Mouse (Mus musculus): ENCODE data around the gene Kif1b. TPM values are rescaled to one million over a fixed set of nuclear protein-coding genes. Genes with fewer than 3 reads are reported as not detected.

The Kif1b gene
- polyA plus RNA-seq (2012; rRNA removed) = 189 and 232 TPM in 2 replicates

DNA sequence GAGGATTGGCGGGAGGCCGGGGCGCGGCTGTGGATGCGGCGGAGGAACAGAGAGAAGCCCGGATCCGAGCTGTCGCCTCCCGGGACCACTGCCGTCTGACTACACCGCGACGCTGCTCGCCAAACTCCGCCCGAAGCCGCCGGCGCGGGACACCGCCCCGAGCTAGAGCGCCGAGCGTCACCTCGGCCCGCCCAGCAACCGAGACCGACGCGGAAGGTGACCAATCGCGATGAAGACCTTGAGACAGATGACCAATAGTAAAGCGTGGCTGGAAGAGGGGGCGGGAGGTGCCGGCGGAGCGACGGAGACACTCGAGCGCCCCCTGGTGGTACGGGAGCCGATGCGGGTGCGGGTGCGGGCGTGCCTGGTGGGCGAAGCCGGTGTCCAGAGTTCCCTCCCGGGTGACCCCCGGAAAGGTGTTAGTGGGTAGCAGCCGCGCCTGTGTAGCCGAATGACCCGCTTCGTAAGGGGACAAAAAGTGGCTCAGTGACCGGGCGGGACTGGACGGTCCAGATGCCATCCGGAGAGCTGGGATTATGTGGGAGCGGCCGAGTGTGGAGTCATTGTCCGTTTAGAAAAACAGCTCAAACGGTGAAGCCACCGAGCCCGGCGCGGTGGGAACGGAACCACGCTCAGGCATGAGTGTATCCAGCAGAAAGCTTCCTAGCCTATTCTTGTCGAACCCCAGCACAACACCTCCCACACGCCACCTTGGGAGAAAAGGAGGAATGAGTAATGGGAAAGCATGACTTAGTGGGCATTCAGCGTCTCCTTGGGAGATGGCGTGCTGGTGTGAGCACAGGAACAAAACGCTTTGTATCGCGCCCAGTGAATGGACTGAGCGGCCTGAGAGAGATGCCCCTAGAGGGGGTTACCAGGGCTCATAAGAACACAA is at the start of gene Kif1b:
Gene Kif1b, minus strand, starts transcription at position 98 of the 895 bp plus-strand sequence.
- peak; percentile 99 for DNase-seq (ENCODE audit: low read depth)
- TF ChIP-seq POLR2A (IDR thresholded peaks at IDR 0.05; ENCODE audit: borderline replicate concordance, extremely low read depth, insufficient read depth, insufficient read length, poor library complexity, severe bottlenecking) (peak; percentile 82), CTCF (IDR thresholded peaks at IDR 0.05; ENCODE audit: borderline replicate concordance, extremely low read depth, insufficient read depth, insufficient read length) (peak; percentile 96)

DNA sequence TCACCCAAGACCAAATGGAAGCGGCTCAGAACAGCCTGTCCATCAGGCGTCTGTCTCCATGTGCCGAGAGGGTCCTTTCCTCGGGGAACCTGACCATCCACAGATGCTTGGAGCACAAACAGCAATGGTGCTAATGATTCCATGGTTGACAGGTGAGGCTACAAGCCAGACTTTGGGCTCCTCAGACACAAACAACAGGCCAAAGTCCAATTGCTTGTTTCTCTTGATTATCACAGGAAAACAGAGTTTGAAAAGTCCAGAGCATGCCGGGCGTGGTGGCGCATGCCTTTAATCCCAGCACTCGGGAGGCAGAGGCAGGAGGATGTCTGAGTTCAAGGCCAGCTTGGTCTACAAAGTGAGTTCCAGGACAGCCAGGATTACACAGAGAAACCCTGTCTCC is 47.2 kb upstream of the Kif1b start:
- no peak for DNase-seq (ENCODE audit: low read depth)
- no peak for TF ChIP-seq CTCF (IDR thresholded peaks at IDR 0.05; ENCODE audit: borderline replicate concordance, extremely low read depth, insufficient read depth, insufficient read length)
- TF ChIP-seq POLR2A (IDR thresholded peaks at IDR 0.05; ENCODE audit: borderline replicate concordance, extremely low read depth, insufficient read depth, insufficient read length, poor library complexity, severe bottlenecking) = no peak

DNA sequence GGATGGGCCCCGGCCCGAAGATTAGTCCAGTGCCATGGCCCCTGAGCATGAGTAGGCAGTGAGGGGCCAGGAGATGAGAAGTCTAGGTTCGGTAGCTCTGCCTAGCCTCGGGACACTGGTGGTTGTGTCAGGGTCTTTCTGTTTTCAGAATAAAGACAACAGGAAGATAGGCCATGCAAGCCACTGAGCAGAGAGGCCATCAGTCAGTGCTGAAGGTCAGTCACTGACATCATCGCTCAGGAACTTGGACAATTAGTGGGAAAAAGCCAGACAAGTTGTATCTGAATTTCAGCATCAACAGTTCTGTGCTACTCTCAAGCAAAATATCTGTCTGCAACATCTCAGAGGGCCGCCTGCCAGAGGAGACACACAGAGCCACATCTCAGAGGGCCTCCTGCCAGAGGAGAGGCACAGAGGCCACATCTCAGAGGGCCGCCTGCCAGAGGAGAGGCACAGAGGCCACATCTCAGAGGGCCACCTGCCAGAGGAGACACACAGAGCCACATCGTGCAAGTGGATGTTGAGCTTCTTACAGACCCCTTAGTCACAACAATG is 44.2 kb upstream of the Kif1b start:
- no peak for DNase-seq (ENCODE audit: low read depth)
- TF ChIP-seq POLR2A (IDR thresholded peaks at IDR 0.05; ENCODE audit: borderline replicate concordance, extremely low read depth, insufficient read depth, insufficient read length, poor library complexity, severe bottlenecking) (no peak), CTCF (IDR thresholded peaks at IDR 0.05; ENCODE audit: borderline replicate concordance, extremely low read depth, insufficient read depth, insufficient read length) (no peak)

DNA sequence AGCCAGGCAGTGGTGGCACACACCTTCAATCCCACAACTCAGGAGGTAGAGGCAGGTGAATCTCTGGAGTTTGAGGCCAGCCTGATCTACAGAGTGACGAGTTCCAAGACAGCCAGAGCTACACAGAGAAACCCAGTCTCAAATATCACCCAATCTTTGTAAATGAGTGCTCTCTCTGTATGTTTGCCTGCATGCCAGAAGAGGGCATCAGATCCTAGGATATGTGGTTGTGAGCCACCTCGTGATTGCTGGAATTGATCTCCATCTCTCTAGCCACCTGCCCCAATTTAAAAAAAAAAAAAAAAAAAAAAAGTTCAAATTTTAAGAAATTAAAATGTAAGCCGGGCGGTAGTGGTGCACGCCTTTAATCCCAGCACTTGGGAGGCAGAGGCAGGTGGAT is 41.5 kb upstream of the Kif1b start:
- no peak for TF ChIP-seq POLR2A (IDR thresholded peaks at IDR 0.05; ENCODE audit: borderline replicate concordance, extremely low read depth, insufficient read depth, insufficient read length, poor library complexity, severe bottlenecking)
- TF ChIP-seq CTCF (IDR thresholded peaks at IDR 0.05; ENCODE audit: borderline replicate concordance, extremely low read depth, insufficient read depth, insufficient read length) = peak; percentile 42; the same call in 1 of the 2 replicates
- DNase-seq (ENCODE audit: low read depth) = peak; percentile 44

DNA sequence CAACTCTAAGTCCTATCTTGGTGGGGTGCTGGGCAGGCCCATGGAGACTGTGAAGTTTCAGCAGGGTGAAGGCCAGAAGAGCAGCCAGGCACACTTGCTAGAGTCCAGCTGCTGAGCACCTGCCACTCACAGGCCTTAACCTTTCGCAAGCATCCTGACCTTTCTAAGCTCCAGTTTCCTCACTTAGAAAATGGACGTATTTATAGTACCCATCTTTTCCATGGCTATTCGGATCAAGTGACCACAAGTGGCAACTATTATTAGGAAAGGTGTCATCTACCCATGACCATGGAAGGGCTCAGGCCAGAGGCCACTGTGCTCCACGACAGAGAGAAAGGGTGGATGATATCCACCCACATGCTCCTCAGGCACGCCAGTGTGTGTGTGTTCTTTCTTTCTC is 38.4 kb upstream of the Kif1b start:
- DNase-seq (ENCODE audit: low read depth) = no peak
- TF ChIP-seq CTCF (IDR thresholded peaks at IDR 0.05; ENCODE audit: borderline replicate concordance, extremely low read depth, insufficient read depth, insufficient read length) (no peak), POLR2A (IDR thresholded peaks at IDR 0.05; ENCODE audit: borderline replicate concordance, extremely low read depth, insufficient read depth, insufficient read length, poor library complexity, severe bottlenecking) (no peak)

DNA sequence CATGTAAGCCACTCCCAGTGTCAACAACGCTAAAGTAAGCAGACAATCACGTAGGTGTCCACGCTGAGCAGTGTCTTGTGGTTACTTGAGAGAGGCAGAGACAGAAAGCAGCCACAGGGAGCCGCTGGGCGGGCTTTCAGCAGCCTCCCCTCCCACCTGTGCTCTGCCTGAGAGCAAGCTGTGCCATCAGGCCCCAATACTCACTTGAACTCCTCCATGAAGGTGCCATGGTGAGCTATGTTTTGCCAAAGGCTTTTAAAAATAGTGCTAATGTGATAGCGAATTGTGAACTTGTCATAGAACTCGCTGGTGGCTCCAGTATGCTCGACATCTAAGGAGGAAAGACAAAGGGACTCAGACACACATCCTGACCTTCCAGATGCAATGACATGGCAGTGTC is 36.8 kb upstream of the Kif1b start:
- DNase-seq (ENCODE audit: low read depth) = no peak
- no peak for TF ChIP-seq CTCF (IDR thresholded peaks at IDR 0.05; ENCODE audit: borderline replicate concordance, extremely low read depth, insufficient read depth, insufficient read length)
- TF ChIP-seq POLR2A (IDR thresholded peaks at IDR 0.05; ENCODE audit: borderline replicate concordance, extremely low read depth, insufficient read depth, insufficient read length, poor library complexity, severe bottlenecking) = no peak

DNA sequence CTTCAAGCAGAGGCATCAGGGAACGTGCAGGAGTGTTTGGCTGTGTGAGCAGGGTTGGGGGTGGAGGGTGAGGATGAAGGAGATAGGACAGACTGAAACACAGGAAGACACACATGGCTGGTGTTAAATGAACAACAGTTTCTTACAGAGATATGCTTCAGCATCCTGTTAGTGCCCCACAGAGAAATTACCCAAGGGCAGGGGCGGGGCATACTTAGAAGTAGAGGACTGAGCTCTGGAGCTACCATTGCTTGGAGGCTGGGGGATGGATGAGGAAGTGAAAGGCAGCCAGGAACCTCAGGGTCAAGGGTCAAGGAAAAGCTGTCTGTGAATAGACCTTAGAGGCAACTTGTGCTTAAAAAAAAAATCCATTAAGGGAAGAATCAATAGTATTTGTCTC is 33.2 kb upstream of the Kif1b start:
- no peak for DNase-seq (ENCODE audit: low read depth)
- TF ChIP-seq POLR2A (IDR thresholded peaks at IDR 0.05; ENCODE audit: borderline replicate concordance, extremely low read depth, insufficient read depth, insufficient read length, poor library complexity, severe bottlenecking) (no peak), CTCF (IDR thresholded peaks at IDR 0.05; ENCODE audit: borderline replicate concordance, extremely low read depth, insufficient read depth, insufficient read length) (no peak)

DNA sequence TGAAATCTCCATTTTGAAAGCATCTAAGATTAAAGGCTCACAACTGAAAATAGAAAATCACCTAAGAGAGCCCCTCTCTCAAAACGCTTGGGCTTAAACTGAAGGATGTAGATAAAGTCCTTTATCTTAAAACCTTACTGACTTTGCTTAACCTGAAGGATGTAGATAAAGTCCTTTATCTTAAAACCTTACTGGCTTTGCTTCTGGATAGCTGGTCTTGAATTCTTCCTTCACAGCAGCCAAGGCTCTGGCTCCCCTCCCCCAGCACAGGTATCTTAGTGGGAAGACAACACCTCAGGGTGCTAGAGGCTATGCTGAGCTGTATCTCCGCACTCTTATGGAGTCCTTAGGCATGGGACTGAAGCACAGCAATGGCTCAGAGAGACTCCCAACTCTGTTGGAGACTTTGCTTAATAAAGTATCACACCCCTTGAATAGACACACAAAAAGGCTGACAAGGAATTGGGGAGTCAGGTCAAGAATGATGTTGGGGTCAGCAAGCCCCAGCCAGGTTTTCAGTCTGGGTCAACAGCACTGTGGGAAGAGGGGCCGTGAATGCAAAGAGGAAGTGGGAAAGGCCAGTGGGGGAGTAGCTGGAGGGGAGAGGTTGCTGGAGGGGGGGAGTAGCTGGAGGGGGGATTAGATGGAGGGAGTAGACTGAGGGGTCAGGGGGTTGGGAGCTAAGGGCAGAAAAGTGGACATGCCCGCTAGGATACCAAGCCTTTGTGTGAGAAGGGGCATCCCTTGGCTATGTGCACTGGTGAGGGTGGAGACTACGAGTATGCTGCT is 32.1 kb upstream of the Kif1b start:
- TF ChIP-seq POLR2A (IDR thresholded peaks at IDR 0.05; ENCODE audit: borderline replicate concordance, extremely low read depth, insufficient read depth, insufficient read length, poor library complexity, severe bottlenecking) (no peak), CTCF (IDR thresholded peaks at IDR 0.05; ENCODE audit: borderline replicate concordance, extremely low read depth, insufficient read depth, insufficient read length) (no peak)
- DNase-seq (ENCODE audit: low read depth) = no peak

DNA sequence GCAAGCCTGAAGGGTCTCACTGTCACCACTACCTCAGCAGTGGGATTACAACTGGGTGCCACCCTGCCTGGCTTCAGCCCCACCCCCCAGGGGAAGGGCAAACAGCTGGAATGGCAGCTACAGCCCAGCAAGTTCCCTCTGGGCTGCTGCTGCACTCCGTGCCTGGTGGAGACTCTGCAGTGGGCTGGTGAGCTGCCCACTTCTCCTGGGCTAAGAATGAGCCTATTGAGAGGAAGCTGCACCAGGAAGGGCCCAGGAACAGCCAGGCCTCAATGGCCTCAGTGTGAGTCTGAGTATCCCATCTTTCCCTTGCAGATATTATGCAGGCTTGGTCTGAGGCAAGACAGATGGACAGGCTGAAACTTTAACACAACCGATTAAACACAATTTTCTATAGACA is 30.6 kb upstream of the Kif1b start:
- no peak for DNase-seq (ENCODE audit: low read depth)
- no peak for TF ChIP-seq CTCF (IDR thresholded peaks at IDR 0.05; ENCODE audit: borderline replicate concordance, extremely low read depth, insufficient read depth, insufficient read length)
- TF ChIP-seq POLR2A (IDR thresholded peaks at IDR 0.05; ENCODE audit: borderline replicate concordance, extremely low read depth, insufficient read depth, insufficient read length, poor library complexity, severe bottlenecking) = no peak

DNA sequence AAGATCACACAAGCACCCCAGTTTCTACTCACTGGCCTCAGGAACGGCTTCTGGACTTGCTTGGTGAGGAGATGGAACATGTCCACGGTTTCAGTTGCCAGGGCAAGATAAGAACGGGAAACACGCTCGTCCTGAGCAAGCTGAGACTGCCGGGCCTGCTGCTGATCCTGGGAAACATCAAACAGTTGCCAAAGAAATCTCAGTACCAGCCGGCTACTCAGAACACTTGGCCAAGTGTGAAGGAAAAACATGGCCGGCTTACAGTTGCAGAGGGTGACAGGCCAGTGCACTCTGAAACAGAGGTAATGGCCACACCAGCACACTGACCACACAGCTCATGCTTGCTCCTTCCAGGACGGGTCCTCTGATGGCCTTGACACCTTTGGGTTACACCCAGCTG is 29.9 kb upstream of the Kif1b start:
- DNase-seq (ENCODE audit: low read depth) = no peak
- TF ChIP-seq POLR2A (IDR thresholded peaks at IDR 0.05; ENCODE audit: borderline replicate concordance, extremely low read depth, insufficient read depth, insufficient read length, poor library complexity, severe bottlenecking) (no peak), CTCF (IDR thresholded peaks at IDR 0.05; ENCODE audit: borderline replicate concordance, extremely low read depth, insufficient read depth, insufficient read length) (no peak)

DNA sequence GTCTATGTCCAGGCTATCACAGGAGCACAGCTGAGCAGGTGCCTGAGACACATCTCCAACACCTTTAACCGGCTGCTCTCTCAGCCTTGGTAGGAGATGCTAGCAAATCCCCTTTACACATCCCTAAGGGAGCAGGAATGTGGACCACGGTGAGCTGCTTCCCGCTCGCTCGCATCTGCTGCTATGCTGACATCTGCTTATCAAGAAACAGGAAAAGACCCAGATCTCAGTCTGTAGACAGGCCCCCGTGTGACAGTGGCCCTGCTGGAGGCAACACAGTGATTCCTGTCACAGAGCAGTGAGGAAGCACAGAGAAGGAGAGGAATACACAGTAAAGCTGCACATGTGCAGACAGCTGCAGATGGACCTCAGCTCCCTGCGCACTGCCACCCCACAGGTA is 28.8 kb upstream of the Kif1b start:
- no peak for DNase-seq (ENCODE audit: low read depth)
- TF ChIP-seq POLR2A (IDR thresholded peaks at IDR 0.05; ENCODE audit: borderline replicate concordance, extremely low read depth, insufficient read depth, insufficient read length, poor library complexity, severe bottlenecking) (no peak), CTCF (IDR thresholded peaks at IDR 0.05; ENCODE audit: borderline replicate concordance, extremely low read depth, insufficient read depth, insufficient read length) (no peak)

Measured in brain, embryonic 14.5 days (tissue).